Mouse (Mus musculus) left cerebral cortex, postnatal 25 days (tissue): ENCODE results near the gene Arcn1. TPM values are rescaled to one million over a fixed set of nuclear protein-coding genes. Genes with fewer than 3 reads are reported as not detected.

Experiments used
- DNase-seq, 2 experiments: peaks; one replicate each; pipeline ENCODE4 v3.0.0; 2022; ENCODE audit warnings: low spot score in 2 of 2, mixed read lengths in 1 of 2
- intact Hi-C: fragments of 180-260 bp; cut with DNase I; formaldehyde crosslinking; loops from one replicate; pipeline ENCODE4 v1.15.1; 2025
- total RNA-seq, 2 experiments: library from RNA; stranded (reverse); gene quantifications; 2 replicates each; pipeline ENCODE4 v1.2.3; 2021

Arcn1 gene
- total RNA-seq, 2 experiments from 2014 or later = 98.0 to 103 TPM

GRCm38 (mm10) chr9:44699196-44699595, 68.4 kb downstream of the Arcn1 start:
- no peak for DNase-seq
- intact Hi-C loops = no loop called here

GRCm38 (mm10) chr9:44697866-44698265, 69.8 kb downstream of the Arcn1 start:
- DNase-seq = no peak
- intact Hi-C loops = no loop called here

GRCm38 (mm10) chr9:44693071-44693470, 74.6 kb downstream of the Arcn1 start:
- intact Hi-C loops = no loop called here
- DNase-seq = peak in 1 of 2 experiments; percentile 21

- intact Hi-C loops = no loop called here
- DNase-seq = peak; percentile 71 to 94
These were observed 75.7 kb downstream of the Arcn1 start for GRCm38 (mm10) chr9:44691671-44692520.

Other genes starting within 250 kb of the Arcn1 start
- not detected for gene Cxcr5, start 206.0 kb downstream of the Arcn1 start, total RNA-seq
- 100 to 1,000 TPM; 131 to 134 TPM for gene Ddx6, start 163.0 kb downstream of the Arcn1 start, total RNA-seq
- under 1 TPM; 0.25 to 0.34 TPM for gene Treh, start 94.6 kb downstream of the Arcn1 start, total RNA-seq
- gene Phldb1, start 32.6 kb downstream of the Arcn1 start, total RNA-seq = 10 to 100 TPM; 54.9 to 70.7 TPM
- 10 to 100 TPM; 68.8 to 83.5 TPM for gene Ift46, start 63 bp upstream of the Arcn1 start, total RNA-seq
- gene Tmem25, start 31.5 kb upstream of the Arcn1 start, total RNA-seq = 10 to 100 TPM; 49.0 to 53.0 TPM
- under 1 TPM in 1 of 2 experiments, not detected in 1; 0.99 TPM for gene Ttc36, start 35.2 kb upstream of the Arcn1 start, total RNA-seq
- gene Kmt2a, start 113.5 kb upstream of the Arcn1 start, total RNA-seq = 10 to 100 TPM; 54.6 to 58.6 TPM
- 100 to 1,000 TPM; 339 to 353 TPM for gene Atp5l, start 152.9 kb upstream of the Arcn1 start, total RNA-seq
- gene Ube4a, start 197.8 kb upstream of the Arcn1 start, total RNA-seq = 10 to 100 TPM; 73.0 to 75.4 TPM
- not detected for gene Cd3g, start 212.6 kb upstream of the Arcn1 start, total RNA-seq
- gene Cd3d, start 213.9 kb upstream of the Arcn1 start, total RNA-seq = not detected
- not detected for gene Cd3e, start 241.8 kb upstream of the Arcn1 start, total RNA-seq